Mouse (Mus musculus) MEL (cell line): ENCODE measurements around the gene Guk1. TPM values are rescaled to one million over a fixed set of nuclear protein-coding genes. Genes with fewer than 3 reads are reported as not detected.

ENCODE experiments used
- DNase-seq: peaks from one replicate; pipeline ENCODE4 v3.0.0; 2011; ENCODE audit warnings: low read depth, low spot score
- H3K27ac ChIP-seq: 2 replicates; pipeline ENCODE4 v1.5.1; 2012; ENCODE audit warnings: low read depth, mild to moderate bottlenecking, control low read depth, low read length, moderate library complexity; ENCODE audit not compliant: control insufficient read depth
- H3K27me3 ChIP-seq, 2 experiments: fragments of 150-350 bp in 1 of 2; sonication (generic) in 1 of 2; 2 replicates each; pipeline ENCODE4 v1.6.1; 2012; ENCODE audit warnings: low read length in 2 of 2, mild to moderate bottlenecking in 2 of 2, improper control_type of control experiment in 1 of 2, moderate library complexity in 1 of 2; ENCODE audit not compliant: insufficient read depth in 2 of 2, control insufficient read depth in 1 of 2
- H3K36me3 ChIP-seq, 2 experiments: 2 replicates each; pipeline ENCODE4 v1.6.1; 2012 to 2014; ENCODE audit warnings: low read length in 2 of 2, improper control_type of control experiment in 1 of 2, inconsistent platforms in 1 of 2, mild to moderate bottlenecking in 1 of 2; ENCODE audit not compliant: insufficient read depth in 2 of 2, control insufficient read depth in 1 of 2
- H3K4me1 ChIP-seq, 2 experiments: fragments of 150-350 bp in 1 of 2; sonication (generic) in 1 of 2; 2 replicates each; pipeline ENCODE4 v1.6.1; 2012; ENCODE audit warnings: low read length in 2 of 2, improper control_type of control experiment in 1 of 2, mild to moderate bottlenecking in 1 of 2; ENCODE audit not compliant: insufficient read depth in 2 of 2, control insufficient read depth in 1 of 2
- H3K4me3 ChIP-seq, 2 experiments: fragments of 150-350 bp in 1 of 2; sonication (generic) in 1 of 2; 2 replicates each; pipeline ENCODE4 v1.5.1; 2012; ENCODE audit warnings: low read depth in 2 of 2, low read length in 2 of 2, mild to moderate bottlenecking in 2 of 2, moderate library complexity in 2 of 2, control low read depth in 1 of 2, improper control_type of control experiment in 1 of 2; ENCODE audit not compliant: control insufficient read depth in 1 of 2, insufficient read depth in 1 of 2
- H3K79me2 ChIP-seq: 2 replicates; pipeline ENCODE4 v1.6.1; 2012; ENCODE audit warnings: mild to moderate bottlenecking, low read length, moderate library complexity; ENCODE audit not compliant: control insufficient read depth, poor library complexity, insufficient read depth
- H3K9ac ChIP-seq: 2 replicates; pipeline ENCODE4 v1.6.1; 2012; ENCODE audit warnings: low read depth, mild to moderate bottlenecking, control low read depth, low read length, moderate library complexity; ENCODE audit not compliant: control insufficient read depth, poor library complexity, severe bottlenecking
- H3K9me3 ChIP-seq: fragments of 150-350 bp; sonication (generic); replicated peaks from 2 replicates; pipeline ENCODE4 v1.6.1; 2012; ENCODE audit warnings: mild to moderate bottlenecking, low read length, improper control_type of control experiment, moderate library complexity; ENCODE audit not compliant: insufficient read depth
- BHLHE40 ChIP-seq: IDR thresholded peaks from 2 replicates; pipeline ENCODE4 v1.6.1; 2012; ENCODE audit warnings: low read depth, mild to moderate bottlenecking, inconsistent platforms, low read length, improper control_type of control experiment, borderline replicate concordance
- CHD1 ChIP-seq: IDR thresholded peaks from 2 replicates; pipeline ENCODE4 v1.6.1; 2012; ENCODE audit warnings: low read depth, mild to moderate bottlenecking, inconsistent platforms, low read length, improper control_type of control experiment
- CTCF ChIP-seq, 3 experiments: IDR thresholded peaks in 2 of 3; conservative IDR thresholded peaks in 1 of 3; 2 replicates each; pipeline ENCODE4 v1.5.1; 2011 to 2012; ENCODE audit warnings: low read length in 3 of 3, low read depth in 2 of 3, mild to moderate bottlenecking in 2 of 3, improper control_type of control experiment in 1 of 3, inconsistent platforms in 1 of 3, mixed read lengths in 1 of 3, moderate library complexity in 1 of 3; ENCODE audit not compliant: control insufficient read depth in 1 of 3, insufficient read depth in 1 of 3, poor library complexity in 1 of 3, severe bottlenecking in 1 of 3
- ELF1 ChIP-seq: IDR thresholded peaks from 2 replicates; pipeline ENCODE4 v1.6.1; 2014; ENCODE audit warnings: low read depth, mild to moderate bottlenecking, inconsistent platforms, low read length, improper control_type of control experiment, moderate library complexity
- ETS1 ChIP-seq: IDR thresholded peaks from 2 replicates; pipeline ENCODE4 v1.6.1; 2012; ENCODE audit warnings: low read depth, mild to moderate bottlenecking, inconsistent platforms, low read length, improper control_type of control experiment, moderate library complexity
- HCFC1 ChIP-seq: IDR thresholded peaks from 2 replicates; pipeline ENCODE4 v1.6.1; 2012; ENCODE audit warnings: low read depth, mild to moderate bottlenecking, inconsistent platforms, low read length, improper control_type of control experiment, moderate library complexity
- JUND ChIP-seq: IDR thresholded peaks from 2 replicates; pipeline ENCODE4 v1.6.1; 2011; ENCODE audit warnings: low read depth, mild to moderate bottlenecking, improper control_type of control experiment, low read length
- KAT2A ChIP-seq: conservative IDR thresholded peaks from 2 replicates; pipeline ENCODE4 v1.6.1; 2012; ENCODE audit warnings: low read depth, low read length, improper control_type of control experiment, inconsistent platforms
- MAFK ChIP-seq: IDR thresholded peaks from 2 replicates; pipeline ENCODE4 v1.6.1; 2011; ENCODE audit warnings: low read depth, mild to moderate bottlenecking, low read length, improper control_type of control experiment, borderline replicate concordance
- MAX ChIP-seq: IDR thresholded peaks from 2 replicates; pipeline ENCODE4 v1.6.1; 2011; ENCODE audit warnings: low read length, improper control_type of control experiment
- MAZ ChIP-seq: IDR thresholded peaks from 2 replicates; pipeline ENCODE4 v1.6.1; 2012; ENCODE audit warnings: low read depth, mild to moderate bottlenecking, inconsistent platforms, low read length, improper control_type of control experiment
- MEF2A ChIP-seq: IDR thresholded peaks from 2 replicates; pipeline ENCODE4 v1.6.1; 2014; ENCODE audit warnings: low read depth, mild to moderate bottlenecking, inconsistent platforms, low read length, improper control_type of control experiment; ENCODE audit not compliant: poor library complexity, insufficient replicate concordance, severe bottlenecking; ENCODE audit errors: extremely low read depth
- MXI1 ChIP-seq: IDR thresholded peaks from 2 replicates; pipeline ENCODE4 v1.6.1; 2011; ENCODE audit warnings: mild to moderate bottlenecking, low read depth, low read length, improper control_type of control experiment
- MYB ChIP-seq: IDR thresholded peaks from 2 replicates; pipeline ENCODE4 v1.6.1; 2011; ENCODE audit warnings: mild to moderate bottlenecking, low read depth, low read length, improper control_type of control experiment
- MYC ChIP-seq: IDR thresholded peaks from 2 replicates; pipeline ENCODE4 v1.6.1; 2011; ENCODE audit warnings: low read depth, mild to moderate bottlenecking, low read length, improper control_type of control experiment, moderate library complexity
- NRF1 ChIP-seq: IDR thresholded peaks from 2 replicates; pipeline ENCODE4 v1.6.1; 2014; ENCODE audit warnings: low read depth, mild to moderate bottlenecking, inconsistent platforms, low read length, improper control_type of control experiment, moderate library complexity; ENCODE audit not compliant: poor library complexity, insufficient read depth, severe bottlenecking
- POLR2A ChIP-seq, 2 experiments: IDR thresholded peaks; 2 replicates each; pipeline ENCODE4 v1.6.1; 2011 to 2012; ENCODE audit warnings: low read length in 2 of 2, mild to moderate bottlenecking in 2 of 2, control low read depth in 1 of 2, improper control_type of control experiment in 1 of 2, low read depth in 1 of 2, moderate library complexity in 1 of 2; ENCODE audit not compliant: control insufficient read depth in 1 of 2, insufficient read depth in 1 of 2, poor library complexity in 1 of 2
- POLR2AphosphoS2 ChIP-seq: IDR thresholded peaks from 2 replicates; pipeline ENCODE4 v1.6.1; 2011; ENCODE audit warnings: low read length, improper control_type of control experiment
- POLR2AphosphoS5 ChIP-seq: IDR thresholded peaks from 2 replicates; pipeline ENCODE4 v1.6.1; 2012; ENCODE audit warnings: low read depth, borderline replicate concordance, mild to moderate bottlenecking, inconsistent platforms, low read length, moderate library complexity, mixed read lengths
- RAD21 ChIP-seq: IDR thresholded peaks from 2 replicates; pipeline ENCODE4 v1.6.1; 2011; ENCODE audit warnings: mild to moderate bottlenecking, low read depth, low read length, improper control_type of control experiment
- RCOR1 ChIP-seq: IDR thresholded peaks from 2 replicates; pipeline ENCODE4 v1.6.1; 2012; ENCODE audit warnings: low read depth, mild to moderate bottlenecking, inconsistent platforms, low read length, improper control_type of control experiment
- SMC3 ChIP-seq: IDR thresholded peaks from 2 replicates; pipeline ENCODE4 v1.6.1; 2011; ENCODE audit warnings: low read depth, low read length, improper control_type of control experiment
- TAL1 ChIP-seq: IDR thresholded peaks from 2 replicates; pipeline ENCODE4 v1.6.1; 2012; ENCODE audit warnings: mild to moderate bottlenecking, inconsistent platforms, low read length, moderate library complexity, mixed read lengths
- TBP ChIP-seq: IDR thresholded peaks from 2 replicates; pipeline ENCODE4 v1.8.0; 2011; ENCODE audit warnings: low read depth, low read length, improper control_type of control experiment
- TCF12 ChIP-seq: IDR thresholded peaks from 2 replicates; pipeline ENCODE4 v1.6.1; 2014; ENCODE audit warnings: low read depth, mild to moderate bottlenecking, inconsistent platforms, low read length, improper control_type of control experiment, moderate library complexity
- UBTF ChIP-seq: IDR thresholded peaks from 2 replicates; pipeline ENCODE4 v1.6.1; 2012; ENCODE audit warnings: low read depth, mild to moderate bottlenecking, inconsistent platforms, low read length, improper control_type of control experiment, moderate library complexity, borderline replicate concordance; ENCODE audit not compliant: insufficient read depth
- USF1 ChIP-seq: IDR thresholded peaks from 2 replicates; pipeline ENCODE4 v1.6.1; 2014; ENCODE audit warnings: low read depth, mild to moderate bottlenecking, inconsistent platforms, low read length, improper control_type of control experiment, moderate library complexity
- USF2 ChIP-seq, 2 experiments: IDR thresholded peaks; 2 replicates each; pipeline ENCODE4 v1.6.1; 2011 to 2012; ENCODE audit warnings: improper control_type of control experiment in 2 of 2, low read length in 2 of 2, borderline replicate concordance in 1 of 2, inconsistent platforms in 1 of 2, low read depth in 1 of 2, mild to moderate bottlenecking in 1 of 2; ENCODE audit not compliant: insufficient read depth in 1 of 2
- ZKSCAN1 ChIP-seq: IDR thresholded peaks from 2 replicates; pipeline ENCODE4 v1.6.1; 2012; ENCODE audit warnings: low read depth, mild to moderate bottlenecking, inconsistent platforms, low read length, improper control_type of control experiment, moderate library complexity
- ZMIZ1 ChIP-seq: IDR thresholded peaks from 2 replicates; pipeline ENCODE4 v1.6.1; 2012; ENCODE audit warnings: low read depth, mild to moderate bottlenecking, inconsistent platforms, low read length, improper control_type of control experiment, moderate library complexity
- ZNF384 ChIP-seq: IDR thresholded peaks from 2 replicates; pipeline ENCODE4 v1.6.1; 2012; ENCODE audit warnings: low read depth, mild to moderate bottlenecking, inconsistent platforms, low read length, improper control_type of control experiment
- polyA plus RNA-seq, 2 experiments: library from polyadenylated mRNA; stranded (reverse) in 1 of 2; unstranded in 1 of 2; fragments of >175 nt in 1 of 2; fragments of >200 nt in 1 of 2; gene quantifications; 2 replicates each; pipeline versions ENCODE4 v1.2.1 to v1.2.4; 2012; ENCODE audit warnings: low replicate concordance in 2 of 2, low read depth in 1 of 2; ENCODE audit not compliant: insufficient read length in 2 of 2, insufficient read depth in 1 of 2, missing spikeins in 1 of 2
- total RNA-seq: library from RNA; depleted of rRNA; stranded (reverse); fragments of 300-350 nt; gene quantifications from 2 replicates; pipeline ENCODE4 v1.2.3, GENCODE M21; 2012

Gene Guk1
- total and polyA plus RNA-seq, 3 experiments = 215 to 295 TPM; not detected in 1

GRCm38 (mm10) chr11:59165616-59166241 lies 26.3 kb downstream of the Guk1 start (continued):
- TF ChIP-seq CTCF (IDR thresholded peaks at IDR 0.05 in 2 of 3, conservative IDR thresholded peaks at IDR 0.05 in 1 of 3; ENCODE audit: control insufficient read depth in 1 of 3, insufficient read depth in 1 of 3, low read depth in 2 of 3, low read length in 3 of 3, poor library complexity in 1 of 3, severe bottlenecking in 1 of 3) = no peak
- TF ChIP-seq USF1 = no peak
- no peak for TF ChIP-seq POLR2AphosphoS5
- no peak for TF ChIP-seq KAT2A
- peak; percentile 70; the same call in 1 of the 2 replicates for TF ChIP-seq MAZ
- TF ChIP-seq ZKSCAN1 = no peak
- peak; percentile 72; the same call in 1 of the 2 replicates for TF ChIP-seq MYC
- no peak for TF ChIP-seq BHLHE40

GRCm38 (mm10) chr11:59164384-59164783 lies 27.6 kb downstream of the Guk1 start:
- DNase-seq = peak; percentile 97
- no peaks in the 10 kb centered on the region for H3K27me3 ChIP-seq
- H3K9me3 ChIP-seq = no peaks in the 10 kb centered on the region
- peak overlapping the region; percentile 93 for H3K9ac ChIP-seq
- peaks cover 0 to 31% of the 10 kb centered on the region in 2 experiments; a peak in 2 of 4 replicates for H3K36me3 ChIP-seq
- H3K79me2 ChIP-seq = peaks cover 10% of the 10 kb centered on the region
- peak overlapping the region; percentile 97 for H3K27ac ChIP-seq
- peak overlapping the region; percentile 75 to 81 for H3K4me3 ChIP-seq
- peaks cover 22 to 37% of the 10 kb centered on the region in 2 experiments for H3K4me1 ChIP-seq
- TF ChIP-seq UBTF = no peak
- peak; percentile 97 for TF ChIP-seq MYB
- peak; percentile 62 for TF ChIP-seq NRF1
- TF ChIP-seq JUND = 0 out of 2 replicates have a peak, but pooled peaks have one; percentile 23
- TF ChIP-seq SMC3 = no peak
- no peak for TF ChIP-seq ZKSCAN1
- peak; percentile 78; the same call in 1 of the 2 replicates for TF ChIP-seq MAFK
- TF ChIP-seq ETS1 = peak; percentile 98
- TF ChIP-seq POLR2AphosphoS2 = peak; percentile 43; the same call in 1 of the 2 replicates
- TF ChIP-seq TCF12 = peak; percentile 100
- TF ChIP-seq TBP = peak; percentile 77; the same call in 1 of the 2 replicates
- no peak; the same call in 1 of the 2 replicates for TF ChIP-seq MAZ
- TF ChIP-seq BHLHE40 = peak; percentile 83
- TF ChIP-seq MAX = no peak
- TF ChIP-seq MEF2A = peak; percentile 39; the same call in 1 of the 2 replicates
- TF ChIP-seq USF2 (IDR thresholded peaks at IDR 0.05; ENCODE audit: borderline replicate concordance in 1 of 2, insufficient read depth in 1 of 2, low read depth in 1 of 2, low read length in 2 of 2) = no peak
- no peak for TF ChIP-seq RAD21
- no peak for TF ChIP-seq ZNF384
- TF ChIP-seq CTCF (IDR thresholded peaks at IDR 0.05 in 2 of 3, conservative IDR thresholded peaks at IDR 0.05 in 1 of 3; ENCODE audit: control insufficient read depth in 1 of 3, insufficient read depth in 1 of 3, low read depth in 2 of 3, low read length in 3 of 3, poor library complexity in 1 of 3, severe bottlenecking in 1 of 3) = no peak
- peak; percentile 93 for TF ChIP-seq TAL1
- peak; percentile 77; the same call in 1 of the 2 replicates for TF ChIP-seq MYC
- peak; percentile 95 for TF ChIP-seq RCOR1
- peak; percentile 47 for TF ChIP-seq MXI1
- TF ChIP-seq ZMIZ1 = no peak; the same call in 1 of the 2 replicates
- TF ChIP-seq ELF1 = no peak
- TF ChIP-seq POLR2A (IDR thresholded peaks at IDR 0.05; ENCODE audit: control insufficient read depth in 1 of 2, insufficient read depth in 1 of 2, low read depth in 1 of 2, low read length in 2 of 2, poor library complexity in 1 of 2) = peak in 1 of 2 experiments; percentile 44; a peak in 2 of 4 replicates
- peak; percentile 42; the same call in 1 of the 2 replicates for TF ChIP-seq HCFC1
- no peak for TF ChIP-seq CHD1
